Mouse (Mus musculus) CD8-positive naive resting alpha-beta T cell, adult 2 months (primary cell): Measurements from ENCODE around the gene Sgsm3.
A peak's percentile ranks its signal among the peaks of the same experiment; 100 is the strongest.

ENCODE experiments used
- DNase-seq, 2 experiments: peaks; one replicate each; pipeline ENCODE4 v3.0.0; 2022; ENCODE audit warnings: low read depth in 2 of 2, low spot score in 2 of 2

The Sgsm3 gene

DNA sequence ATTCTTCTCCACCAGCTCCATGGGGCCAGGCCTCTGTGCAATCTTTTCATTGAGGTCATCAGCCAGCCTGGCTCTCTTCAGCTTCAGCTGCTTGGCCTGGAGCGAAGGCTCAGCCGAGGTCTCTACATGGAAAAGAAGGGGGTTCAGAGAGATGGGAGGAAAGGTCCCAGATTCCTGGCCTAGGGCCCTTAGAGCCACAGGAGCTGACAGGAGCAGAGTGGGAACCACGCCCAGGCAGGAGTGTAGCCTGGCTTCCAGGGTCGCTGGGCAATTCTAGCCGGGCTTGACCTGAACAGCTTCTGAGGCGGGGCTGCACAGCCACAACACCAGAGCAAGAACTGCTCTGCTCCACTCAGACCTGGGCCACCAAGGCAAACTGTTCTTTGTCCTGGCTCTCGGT, 44.9 kb downstream of the Sgsm3 start:
- no peak for DNase-seq

DNA sequence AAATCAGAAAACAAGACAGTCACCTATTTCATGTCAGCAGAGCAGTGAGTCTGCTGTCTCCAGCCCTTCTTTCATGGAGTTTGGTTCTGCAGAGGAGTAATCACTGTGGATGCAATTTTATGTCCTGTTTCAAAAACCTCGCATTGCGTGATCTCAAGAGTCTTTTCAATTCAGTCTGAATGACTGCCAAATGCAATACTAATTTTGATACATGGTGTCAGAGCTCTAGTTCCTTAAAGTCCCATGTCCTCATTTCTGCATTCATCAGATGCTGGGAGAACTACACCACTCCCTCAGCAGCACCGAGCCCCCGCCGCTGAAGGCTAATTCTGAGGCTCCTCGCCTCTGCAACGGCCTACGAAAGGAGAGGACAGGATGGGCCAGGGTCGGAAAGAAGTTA, 46.3 kb downstream of the Sgsm3 start:
- DNase-seq = no peak

DNA sequence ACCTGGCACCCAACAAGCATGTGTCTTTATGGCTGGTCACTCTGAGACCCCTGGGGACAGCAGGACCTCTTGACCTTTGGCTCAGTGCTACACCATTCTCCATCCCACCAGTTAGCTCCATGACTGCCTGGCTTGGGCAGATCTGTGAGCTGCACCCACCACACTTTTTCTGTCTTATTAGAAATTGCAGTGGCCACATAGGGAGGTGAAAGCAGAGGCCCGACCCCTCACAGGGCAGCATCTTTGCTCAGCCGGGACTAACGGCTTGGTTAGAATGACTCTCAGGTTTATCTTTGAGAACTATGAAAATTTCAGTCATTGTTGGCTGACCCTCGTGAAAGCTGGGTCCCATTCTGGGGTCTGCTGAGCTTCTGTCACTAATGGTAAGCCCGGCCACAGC, 49.3 kb downstream of the Sgsm3 start:
- no peak for DNase-seq

DNA sequence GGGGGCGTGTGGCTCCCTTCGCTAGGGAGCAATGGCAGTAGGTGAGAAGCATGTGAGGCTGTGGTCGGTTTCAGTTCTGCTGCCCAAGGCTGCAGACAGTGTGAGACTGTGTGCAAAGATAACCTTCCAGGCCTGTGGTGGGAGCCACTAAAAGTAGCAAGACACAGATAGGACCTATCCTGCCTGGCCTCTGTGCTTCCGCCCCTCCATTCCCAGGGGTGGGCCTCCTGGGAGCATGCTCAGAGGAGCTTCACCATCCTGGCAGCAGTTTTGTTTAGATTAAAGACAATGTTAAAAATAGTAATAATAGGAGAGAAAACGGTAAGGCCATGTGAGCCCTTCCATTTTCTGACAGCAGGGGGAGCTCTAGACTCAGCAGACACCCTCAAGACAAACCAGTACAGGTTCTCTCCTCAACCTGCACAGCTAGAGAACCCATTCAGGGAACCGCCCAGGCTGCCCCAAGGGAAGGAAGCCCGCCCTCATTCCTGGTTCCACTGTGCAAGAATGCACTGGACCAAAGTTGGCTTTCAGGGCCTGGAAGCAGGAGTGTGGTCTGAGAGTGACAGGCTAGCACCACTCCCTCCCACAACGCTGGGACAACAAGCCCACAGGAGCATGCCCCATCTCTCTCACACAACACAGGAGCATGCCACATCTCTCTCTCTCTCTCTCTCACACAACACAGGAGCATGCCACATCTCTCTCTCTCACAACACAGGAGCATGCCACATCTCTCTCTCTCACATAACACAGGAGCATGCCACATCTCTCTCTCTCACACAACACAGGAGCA, 50.0 kb downstream of the Sgsm3 start:
- peak; percentile 72 to 83 for DNase-seq

DNA sequence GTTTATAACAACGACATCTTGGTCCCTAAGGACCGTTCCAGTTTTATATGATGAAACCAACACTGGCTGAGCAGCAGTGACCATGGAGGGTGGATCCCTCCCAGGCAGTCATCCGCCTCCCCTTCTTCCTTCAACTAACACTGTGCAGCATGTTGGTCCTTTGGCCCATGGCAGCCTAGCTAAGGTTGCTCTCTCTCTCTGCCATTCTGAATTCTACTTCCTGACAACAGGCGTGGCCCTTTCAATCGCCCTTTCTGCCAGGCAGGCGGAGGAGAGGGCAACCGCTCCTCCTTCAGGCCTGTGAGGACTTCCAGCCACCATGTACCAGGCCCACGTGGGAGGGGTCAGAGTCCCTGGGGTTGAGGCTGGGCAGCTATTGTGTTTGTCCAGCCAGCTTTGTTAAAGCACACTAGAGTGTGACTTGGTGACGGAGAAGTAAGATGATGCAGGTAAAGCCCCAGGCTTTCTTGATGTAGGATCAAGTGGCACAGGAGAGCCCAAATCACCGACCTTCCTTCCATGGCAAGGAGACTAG, 53.4 kb downstream of the Sgsm3 start:
- no peak for DNase-seq

DNA sequence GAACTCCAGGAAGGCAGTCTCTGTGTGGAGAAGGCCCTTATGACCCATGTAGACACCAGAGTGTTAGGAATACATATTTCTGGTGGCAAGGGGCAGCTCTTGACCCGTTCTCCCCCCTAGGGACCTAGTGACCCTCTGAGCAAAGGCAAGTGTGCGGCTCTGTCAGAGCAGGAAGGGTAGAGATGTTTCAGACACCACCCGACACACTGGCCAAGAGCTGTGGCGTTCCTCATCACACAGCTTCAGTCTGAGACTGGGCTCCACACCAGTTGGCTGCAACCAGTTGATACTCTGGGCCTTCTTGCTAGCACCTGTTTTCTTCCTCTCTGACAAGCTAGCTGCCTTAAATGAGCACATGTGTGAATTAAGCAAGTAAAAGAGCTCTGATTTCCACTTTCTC, 54.0 kb downstream of the Sgsm3 start:
- no peak for DNase-seq

DNA sequence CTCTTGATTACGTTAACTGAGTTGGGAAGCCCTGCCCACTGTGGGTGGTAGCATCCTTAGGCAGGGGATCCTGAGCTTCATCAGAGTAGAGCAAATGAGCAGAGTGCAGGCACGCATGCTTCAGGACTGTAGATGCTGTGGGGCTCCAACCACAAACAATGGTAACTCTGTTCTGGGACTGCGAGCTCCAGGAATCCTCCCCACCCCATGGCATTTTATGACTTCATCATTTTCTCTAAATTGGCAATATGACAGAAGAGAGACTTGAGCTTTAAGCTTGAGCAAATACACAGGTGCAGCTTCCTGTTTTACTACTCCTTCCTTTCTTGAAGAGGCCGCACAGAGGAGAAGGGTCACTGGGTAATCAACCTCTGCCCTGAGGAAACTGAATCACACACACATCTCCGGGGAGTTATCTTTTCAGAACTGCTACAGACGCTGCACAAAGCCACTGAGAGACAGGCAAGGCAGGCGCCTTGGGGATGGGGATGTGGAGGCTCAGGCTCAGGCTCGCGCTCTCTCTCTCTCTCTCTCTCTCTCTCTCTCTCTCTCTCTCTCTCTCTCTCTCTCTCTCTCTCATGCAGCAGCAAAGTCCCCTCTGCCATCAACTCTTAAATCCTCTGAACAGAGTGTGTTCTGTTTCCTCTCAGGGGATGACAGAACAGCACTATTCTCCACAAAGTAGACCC, 55.5 kb downstream of the Sgsm3 start:
- peak; percentile 32 to 44 for DNase-seq

DNA sequence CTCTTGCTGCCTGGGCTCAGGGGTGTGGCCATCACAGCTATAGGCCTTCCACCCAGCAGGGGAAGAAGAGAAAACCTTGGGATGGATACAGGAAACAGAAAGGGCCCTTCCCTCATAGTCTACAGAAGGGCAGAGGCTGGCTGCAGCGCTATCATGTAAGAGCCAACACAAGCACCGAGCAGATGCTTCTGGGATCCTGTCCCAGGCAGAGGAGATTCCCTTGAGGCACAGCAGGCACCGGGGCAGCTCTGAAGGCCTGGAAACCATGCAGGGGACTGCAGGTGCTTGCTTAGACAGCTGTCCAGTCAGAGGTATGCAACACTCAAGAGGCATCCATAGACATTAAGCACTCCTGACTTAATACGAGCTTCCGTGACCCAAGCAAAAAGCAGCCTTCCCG, 56.6 kb downstream of the Sgsm3 start:
- DNase-seq = no peak

DNA sequence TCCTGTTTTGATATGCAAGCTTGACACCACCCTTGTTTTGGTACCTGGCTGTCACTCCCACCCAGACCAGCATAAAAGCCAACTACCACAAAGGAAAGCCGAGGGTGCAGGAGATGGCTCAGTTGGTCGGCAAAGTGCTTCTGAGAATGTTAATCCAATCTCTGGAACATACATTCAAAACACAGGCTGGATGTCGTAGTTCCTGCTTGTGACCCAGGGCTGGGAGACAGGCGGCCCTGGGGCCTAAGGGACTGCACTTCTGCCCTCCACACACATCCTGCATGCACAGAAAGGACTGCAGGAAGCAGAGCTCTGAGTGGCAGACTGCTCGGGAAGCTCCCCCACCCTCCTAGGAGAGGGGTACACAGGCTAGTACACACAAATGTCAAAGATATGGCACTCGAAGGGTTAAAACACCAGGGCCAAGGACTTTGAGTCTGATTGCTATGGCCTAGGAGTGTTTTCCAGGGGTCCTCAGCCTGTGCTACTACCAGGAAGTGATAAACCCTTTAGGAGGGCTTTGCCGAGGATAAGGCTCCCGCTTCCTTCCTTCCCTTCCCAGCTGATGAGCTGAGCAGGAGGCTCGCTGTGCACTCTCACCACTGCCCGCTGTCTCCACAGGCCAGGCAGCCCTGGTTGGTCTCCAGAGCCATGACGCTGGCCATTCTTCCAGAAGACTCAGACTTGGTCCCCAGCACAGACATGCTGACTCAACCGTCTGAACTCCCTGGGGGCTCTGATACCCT, 58.0 kb downstream of the Sgsm3 start:
- peak; percentile 60 to 61 for DNase-seq

DNA sequence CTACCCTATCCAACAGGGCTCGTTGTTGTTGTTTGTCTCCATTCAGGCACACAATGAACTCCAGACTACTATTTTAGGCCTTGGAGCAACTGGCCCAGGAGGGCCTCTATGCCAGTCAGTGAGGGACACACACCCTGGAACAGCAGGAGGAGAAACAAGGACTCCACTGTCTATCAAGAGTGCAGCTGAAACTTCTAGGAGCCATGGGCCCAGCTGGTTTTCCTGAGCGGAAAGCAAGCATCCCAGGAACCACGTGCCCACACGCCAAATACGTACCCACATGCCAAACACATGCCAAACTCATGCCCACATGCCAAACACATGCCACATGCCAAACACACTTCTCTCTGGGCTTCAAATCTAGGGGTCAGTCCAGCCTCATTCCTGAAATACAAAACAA, 60.9 kb downstream of the Sgsm3 start:
- DNase-seq = no peak

DNA sequence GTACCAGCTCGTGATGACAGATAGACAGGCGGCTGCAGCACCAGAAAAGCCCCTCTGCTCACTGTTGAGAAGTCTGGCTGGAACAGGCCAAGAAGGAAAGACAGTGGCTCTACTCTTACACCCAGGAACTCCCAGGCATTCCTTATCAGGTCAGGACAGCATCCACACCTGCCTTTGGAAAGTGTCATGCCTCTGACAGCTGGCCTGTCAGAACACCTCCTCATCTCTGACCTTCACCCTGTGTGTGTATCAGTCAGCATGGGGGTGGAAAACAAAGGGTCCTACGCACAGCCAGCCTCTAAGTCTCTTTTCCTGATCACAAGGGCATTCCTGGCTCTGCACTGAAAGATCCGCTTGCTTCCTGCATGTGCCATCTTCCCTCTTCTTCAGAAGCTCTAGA, 64.2 kb downstream of the Sgsm3 start:
- DNase-seq = no peak

DNA sequence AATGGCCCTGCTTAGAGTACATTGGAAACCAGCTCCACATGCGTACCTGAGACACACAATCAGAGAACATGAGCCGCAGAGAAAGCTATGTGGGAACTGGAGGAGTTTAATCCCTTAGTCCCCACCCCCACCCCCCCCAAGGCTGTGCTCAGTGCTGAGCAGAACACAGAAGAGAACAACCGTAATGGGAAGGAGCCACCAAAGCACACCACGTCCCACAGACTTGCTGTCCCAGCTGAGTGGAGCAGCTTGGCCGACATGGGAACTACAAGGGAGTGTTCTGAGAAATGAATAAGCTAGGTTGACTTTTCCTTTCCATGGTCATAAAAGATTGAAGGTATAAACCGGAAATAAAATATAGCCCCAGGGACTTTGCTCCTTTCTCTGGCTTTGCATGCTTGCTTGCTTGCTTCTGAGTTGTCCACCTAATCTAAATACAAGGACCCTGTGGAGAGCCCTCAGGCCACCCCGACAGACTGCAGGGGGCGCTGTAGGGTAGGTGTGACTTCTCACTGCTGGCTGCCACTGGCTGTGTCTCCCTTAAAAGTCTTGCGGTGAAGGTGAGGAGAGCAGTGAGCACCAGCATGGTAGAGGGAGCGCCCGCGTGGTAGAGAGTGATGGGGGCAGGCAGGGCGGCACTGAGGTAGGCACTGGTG, 64.8 kb downstream of the Sgsm3 start:
- peak; percentile 64 to 78 for DNase-seq

DNA sequence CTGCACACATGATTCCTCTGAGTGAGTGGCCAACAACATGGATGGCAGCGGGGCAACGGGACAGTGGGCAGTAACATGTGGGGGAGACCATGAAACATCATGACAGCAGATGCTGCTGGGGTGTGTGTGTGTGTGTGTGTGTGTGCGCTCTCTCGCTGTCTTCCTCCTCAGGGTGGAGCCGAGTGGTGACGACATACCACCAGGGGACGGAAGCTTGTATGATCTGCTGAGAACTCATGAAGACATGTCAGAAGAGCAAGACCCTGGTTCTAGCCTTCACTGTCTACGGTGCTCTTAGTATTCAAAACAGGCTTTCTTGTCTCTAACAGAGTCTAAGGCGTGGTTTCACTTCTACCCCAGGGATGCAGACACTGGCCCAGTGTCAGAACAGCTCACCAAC, 66.9 kb downstream of the Sgsm3 start:
- peak; percentile 65 to 78 for DNase-seq

DNA sequence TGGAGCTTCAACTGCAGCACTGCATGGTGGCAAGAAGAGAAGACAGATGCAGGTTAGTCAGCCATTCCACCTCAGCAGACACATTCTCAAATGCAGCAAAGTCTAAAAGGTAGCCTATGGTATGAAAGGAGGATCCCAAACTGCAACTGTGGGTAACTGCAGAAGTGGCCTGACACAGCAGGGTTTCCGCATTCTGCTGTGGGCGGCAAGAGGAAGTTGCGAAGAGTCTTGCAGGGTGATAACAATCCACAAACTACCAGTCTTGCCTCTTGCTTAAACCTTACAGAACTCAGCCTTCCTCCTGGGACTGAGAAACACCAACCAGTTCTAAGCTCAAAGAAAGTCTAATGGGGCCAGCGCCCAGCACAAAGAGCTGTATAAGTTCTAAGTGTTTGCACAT, 67.8 kb downstream of the Sgsm3 start:
- DNase-seq = peak; percentile 43 to 51

DNA sequence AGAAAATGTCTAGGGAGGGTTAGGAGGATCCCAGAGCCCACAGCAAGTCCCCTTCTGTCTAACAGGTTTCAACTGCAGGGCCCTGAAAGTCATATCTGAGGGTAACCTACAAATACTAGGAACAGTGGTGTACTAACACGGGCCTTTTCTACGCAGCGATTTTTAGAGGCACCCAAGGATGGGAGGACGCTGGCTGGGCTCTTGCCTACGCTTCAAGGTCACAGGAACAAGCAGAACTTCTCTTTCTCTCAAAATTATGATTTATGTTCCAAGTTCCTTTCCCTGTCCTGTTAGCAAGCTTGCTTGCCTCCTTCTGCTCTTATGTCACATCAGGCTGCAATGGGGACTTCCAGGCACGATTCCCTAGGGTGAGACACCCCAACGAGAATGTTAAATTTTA, 68.5 kb downstream of the Sgsm3 start:
- no peak for DNase-seq

DNA sequence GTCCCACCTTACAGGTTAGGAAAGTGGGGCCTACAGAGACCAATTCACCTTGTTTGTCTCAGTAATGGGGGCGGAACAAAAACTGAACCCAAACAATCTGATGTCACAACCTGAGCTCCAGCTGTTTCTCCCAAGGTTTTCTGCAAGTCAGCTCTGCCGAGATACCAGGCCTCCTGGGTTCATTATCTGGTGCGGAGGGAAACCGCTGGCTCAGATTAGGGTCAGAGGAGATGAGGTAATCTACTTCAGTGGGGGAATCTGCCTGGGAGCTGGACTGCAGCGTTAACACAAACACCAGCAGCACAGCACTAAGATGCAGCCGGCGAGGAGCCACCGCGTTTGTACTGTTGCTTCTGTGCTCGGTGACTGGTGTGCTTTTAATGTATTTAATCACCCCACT, 69.9 kb downstream of the Sgsm3 start:
- DNase-seq = no peak

DNA sequence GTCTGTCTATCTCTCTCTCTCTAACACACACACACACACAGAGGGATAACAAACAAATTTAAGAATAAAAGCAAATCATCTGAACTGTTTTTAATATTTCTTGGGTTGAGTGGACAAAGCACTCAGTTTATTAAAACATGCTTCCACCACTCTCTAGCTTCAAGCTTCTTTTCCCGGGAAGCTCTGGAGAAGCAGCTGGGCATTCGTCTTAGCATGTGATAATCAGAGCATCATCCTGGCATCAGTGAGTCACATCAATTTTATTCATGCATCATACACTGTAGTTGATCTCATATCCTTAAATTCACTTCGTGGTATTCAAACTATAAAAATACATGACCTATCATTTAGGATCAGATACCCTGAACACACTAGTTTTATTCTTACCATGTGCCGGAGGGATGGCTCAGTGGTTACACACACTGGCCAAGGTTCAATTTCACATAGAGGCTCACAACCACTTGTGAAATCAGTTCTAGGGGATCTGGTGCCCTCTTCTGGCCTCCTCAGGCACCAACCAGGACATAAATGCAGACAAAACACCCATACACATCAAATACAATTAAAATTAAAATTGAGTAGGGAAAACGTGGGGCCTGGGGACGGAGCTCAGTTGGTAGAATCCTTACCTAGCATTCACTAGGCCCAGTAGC, 72.0 kb downstream of the Sgsm3 start:
- DNase-seq = peak; percentile 39 to 65

DNA sequence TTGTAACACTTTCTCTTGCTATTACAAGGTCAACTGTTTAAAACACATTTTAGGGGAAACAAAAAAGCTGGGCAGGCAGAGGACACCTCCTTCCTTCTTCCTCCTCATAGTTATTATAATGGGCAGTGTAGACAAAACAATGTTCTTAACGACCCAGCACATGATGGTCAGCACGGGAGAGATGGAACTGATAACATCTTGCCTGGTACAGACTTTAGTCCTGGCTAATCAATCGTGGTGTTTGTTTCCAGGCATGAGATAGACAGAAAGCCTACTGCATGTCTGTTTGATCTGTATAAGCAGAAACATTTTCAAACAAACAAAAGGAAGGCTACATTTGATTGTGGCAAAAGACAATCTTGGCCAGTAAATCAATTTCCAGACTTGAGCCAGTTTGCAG, 72.9 kb downstream of the Sgsm3 start:
- DNase-seq = no peak

DNA sequence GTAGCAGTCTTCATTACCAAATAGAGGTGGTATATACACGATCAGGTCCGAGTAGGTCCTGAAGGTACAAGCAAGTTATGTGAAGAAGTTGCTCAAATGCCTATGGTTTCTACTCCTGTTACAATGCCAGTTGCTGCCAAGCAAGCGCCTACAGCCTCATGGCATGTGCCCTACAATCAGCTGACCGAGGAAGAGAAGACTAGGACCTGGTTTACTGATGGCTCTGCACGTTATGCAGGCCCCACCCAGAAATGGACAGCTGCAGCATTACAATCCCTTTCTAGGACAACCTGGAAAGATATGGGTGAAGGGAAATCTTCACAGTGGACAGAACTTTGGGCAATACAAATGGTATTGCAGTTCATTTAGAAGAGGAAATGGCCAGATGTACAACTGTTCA, 74.9 kb downstream of the Sgsm3 start:
- DNase-seq = no peak

DNA sequence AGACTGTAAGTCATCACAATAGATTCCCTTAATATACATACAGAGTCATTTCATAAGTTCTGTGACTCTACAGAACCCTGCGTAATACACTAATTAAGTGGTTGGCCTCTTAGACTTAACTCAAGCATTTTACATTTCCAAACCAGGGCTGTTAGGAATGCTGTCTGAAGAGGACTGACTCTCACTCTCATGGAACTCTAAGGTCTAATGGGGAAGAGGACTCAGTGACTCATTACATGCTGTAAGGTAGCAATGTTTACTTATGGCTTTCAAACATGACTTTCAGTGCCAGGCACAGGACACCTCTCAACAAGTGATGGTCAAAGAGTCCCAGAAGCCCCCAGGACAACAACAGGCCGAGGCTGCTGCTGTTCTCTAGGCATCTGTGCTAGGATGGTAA, 77.9 kb downstream of the Sgsm3 start:
- DNase-seq = no peak

DNA sequence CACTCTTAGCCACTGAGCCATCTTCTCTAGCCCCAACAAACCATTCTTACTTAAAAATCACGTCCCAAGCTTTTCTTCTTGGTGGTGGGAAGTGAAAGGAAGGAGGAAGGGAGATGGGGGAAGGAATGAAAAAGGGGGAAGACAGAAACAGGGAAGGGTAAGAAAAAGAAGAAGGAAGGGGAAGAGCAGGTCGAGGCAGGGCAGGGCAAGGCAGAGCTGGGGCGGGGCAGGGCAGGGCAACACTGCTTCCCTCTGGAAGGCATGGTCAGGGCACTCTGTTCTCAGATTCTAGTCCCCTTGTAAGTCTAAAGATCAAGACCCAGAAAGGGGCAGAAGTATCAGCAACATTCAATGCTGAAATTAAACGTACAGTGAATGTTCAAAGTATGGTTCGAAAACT, 80.2 kb downstream of the Sgsm3 start:
- DNase-seq = no peak
